Mouse (Mus musculus) embryonic fibroblast, embryonic 13.5 days (primary cell): ENCODE data around the gene Slc29a3. TPM values are rescaled to one million over a fixed set of nuclear protein-coding genes. Genes with fewer than 3 reads are reported as not detected.

ENCODE experiments used
- H3K27ac ChIP-seq: 2 replicates; pipeline ENCODE4 v1.5.1; 2012; ENCODE audit warnings: low read length, control low read depth, inconsistent platforms; ENCODE audit not compliant: insufficient read depth
- H3K4me1 ChIP-seq: 2 replicates; pipeline ENCODE4 v1.6.1; 2011; ENCODE audit warnings: low read length; ENCODE audit not compliant: control insufficient read depth, insufficient read depth
- H3K4me3 ChIP-seq: 2 replicates; pipeline ENCODE4 v1.5.1; 2011; ENCODE audit warnings: mild to moderate bottlenecking, control low read depth, low read length; ENCODE audit not compliant: insufficient read depth
- CTCF ChIP-seq: IDR thresholded peaks from 2 replicates; pipeline ENCODE4 v1.5.1; 2011; ENCODE audit warnings: mild to moderate bottlenecking, control low read depth, low read length, moderate library complexity, borderline replicate concordance; ENCODE audit not compliant: insufficient read depth
- POLR2A ChIP-seq: IDR thresholded peaks from 2 replicates; pipeline ENCODE4 v1.6.1; 2011; ENCODE audit warnings: low read depth, mild to moderate bottlenecking, control low read depth, low read length, moderate library complexity
- polyA plus RNA-seq: library from polyadenylated mRNA; stranded (reverse); fragments of >200 nt; gene quantifications from 2 replicates; pipeline ENCODE4 v1.2.4, GENCODE M21; 2011; ENCODE audit warnings: low read depth; ENCODE audit not compliant: missing spikeins, insufficient read length

The Slc29a3 gene
- polyA plus RNA-seq, 1 experiment: 23.5 TPM

DNA sequence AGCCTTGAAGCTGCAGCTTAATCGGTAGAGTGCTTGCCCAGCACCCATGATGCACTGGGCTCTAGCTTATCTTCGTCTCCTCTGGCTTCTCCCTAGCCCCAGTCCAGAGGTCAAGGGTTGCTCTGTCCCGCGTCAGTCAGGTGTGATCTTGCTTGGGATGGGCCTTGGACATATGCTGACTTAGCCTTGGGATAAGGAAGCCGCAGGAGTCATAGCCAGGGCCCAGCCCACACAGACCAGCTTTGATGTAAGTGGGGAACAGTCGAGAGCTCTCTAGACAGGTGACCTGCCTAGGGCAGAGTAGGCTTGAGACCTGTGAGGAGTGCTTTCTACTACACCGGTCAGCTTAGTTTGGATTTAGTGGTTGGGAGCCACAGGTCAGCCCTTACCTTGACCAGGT, 14.8 kb upstream of the Slc29a3 start:
- H3K4me1 ChIP-seq: no peaks in the 10 kb centered on the region
- H3K4me3 ChIP-seq: no peak overlapping the region
- no peak overlapping the region for H3K27ac ChIP-seq
- TF ChIP-seq CTCF (no peak), POLR2A (no peak)

GRCm38 (mm10) chr10:60762126-60762525, 9.5 kb upstream of the Slc29a3 start:
- TF ChIP-seq CTCF: no peak
- TF ChIP-seq POLR2A: no peak
- H3K4me3 ChIP-seq: no peak overlapping the region
- no peak overlapping the region for H3K27ac ChIP-seq
- no peaks in the 10 kb centered on the region for H3K4me1 ChIP-seq

DNA sequence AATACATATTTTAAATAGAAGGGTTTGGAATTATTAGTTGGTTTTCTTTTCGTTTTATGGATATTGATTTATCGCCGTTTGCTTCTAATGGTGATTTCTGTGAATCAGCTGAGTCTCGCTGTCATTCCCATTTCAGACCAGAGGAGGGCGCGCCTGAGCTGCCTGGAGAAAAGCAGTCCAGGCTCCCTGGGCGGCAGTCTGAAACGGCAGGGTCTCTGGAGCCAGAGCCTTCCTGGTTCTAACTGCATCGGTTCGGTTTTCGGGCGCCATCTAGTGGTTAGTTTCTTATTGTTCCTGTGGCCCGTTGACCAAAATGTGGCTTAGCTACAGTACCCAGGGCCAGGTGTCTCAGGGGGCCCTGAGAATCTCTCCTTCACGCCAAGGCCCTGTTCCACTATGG, 7.8 kb upstream of the Slc29a3 start:
- Histone ChIP-seq H3K27ac (no peak overlapping the region), H3K4me1 (no peaks in the 10 kb centered on the region), H3K4me3 (no peak overlapping the region)
- TF ChIP-seq POLR2A (no peak), CTCF (peak; percentile 79)

- no peak overlapping the region for H3K4me3 ChIP-seq
- TF ChIP-seq CTCF: 0 out of 2 replicates have a peak, but pooled peaks have one; percentile 14
- no peak for TF ChIP-seq POLR2A
- H3K27ac ChIP-seq: no peak overlapping the region
- no peaks in the 10 kb centered on the region for H3K4me1 ChIP-seq
Observed at GRCm38 (mm10) chr10:60756992-60757391, 4.4 kb upstream of the Slc29a3 start.

- Histone ChIP-seq H3K4me1 (no peaks in the 10 kb centered on the region), H3K27ac (no peak overlapping the region), H3K4me3 (no peak overlapping the region)
- TF ChIP-seq CTCF: no peak
Observed at GRCm38 (mm10) chr10:60756146-60756545, 3.6 kb upstream of the Slc29a3 start.

DNA sequence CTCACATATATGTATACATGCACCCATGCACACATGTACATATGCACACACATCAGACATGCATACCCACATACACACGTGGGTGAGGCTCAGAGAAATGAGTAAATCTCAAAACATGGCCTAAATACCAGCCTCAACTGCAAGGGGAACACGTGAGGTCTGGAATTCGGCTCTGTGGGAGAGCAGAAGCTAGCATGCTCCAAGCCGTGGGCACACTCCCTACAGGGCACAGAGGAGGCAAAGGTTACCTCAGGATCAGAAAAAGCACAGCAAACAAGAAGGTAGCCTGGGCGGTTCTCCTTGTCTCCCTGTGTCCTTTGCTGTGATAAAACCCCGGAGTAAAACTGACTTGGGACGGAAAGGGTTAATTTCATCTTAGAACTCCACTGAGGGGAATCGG, 1.3 kb upstream of the Slc29a3 start:
- TF ChIP-seq POLR2A (no peak), CTCF (no peak)
- no peak overlapping the region for H3K27ac ChIP-seq
- no peak overlapping the region for H3K4me3 ChIP-seq
- H3K4me1 ChIP-seq: no peaks in the 10 kb centered on the region

- Histone ChIP-seq H3K4me1 (no peaks in the 10 kb centered on the region), H3K27ac (no peak overlapping the region), H3K4me3 (no peak overlapping the region)
- no peak for TF ChIP-seq POLR2A
- TF ChIP-seq CTCF: no peak
Observed at GRCm38 (mm10) chr10:60753261-60753660, 667 bp upstream of the Slc29a3 start.

DNA sequence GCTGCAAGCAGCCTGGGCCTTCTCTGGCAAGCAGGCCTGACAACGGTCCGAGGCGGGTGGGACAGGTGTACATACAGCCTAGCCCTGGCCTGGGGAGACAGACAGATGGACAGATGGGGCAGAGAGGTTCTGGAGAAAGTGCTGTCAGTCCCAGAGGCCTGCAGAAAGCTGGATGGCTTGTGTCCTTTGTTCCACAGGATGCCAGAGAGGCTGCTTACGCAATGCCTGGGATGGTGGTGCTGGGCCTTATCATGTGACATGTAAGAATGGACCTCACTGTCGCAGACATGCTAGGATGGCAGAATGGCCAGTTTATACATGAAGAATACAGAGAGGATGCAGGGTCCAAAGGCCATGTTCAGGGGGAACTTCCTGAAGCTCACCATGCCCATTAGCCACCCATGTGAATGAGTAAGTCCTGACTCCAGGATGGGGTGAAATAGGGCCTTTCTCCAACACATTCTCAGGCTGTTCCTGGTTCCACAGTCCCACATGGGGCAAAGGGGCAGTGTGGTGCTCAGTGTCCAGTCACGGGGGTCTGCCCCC, 4.9 kb downstream of the Slc29a3 start:
- Histone ChIP-seq H3K27ac (no peak overlapping the region), H3K4me3 (no peak overlapping the region), H3K4me1 (no peaks in the 10 kb centered on the region)
- TF ChIP-seq CTCF (no peak), POLR2A (no peak)

DNA sequence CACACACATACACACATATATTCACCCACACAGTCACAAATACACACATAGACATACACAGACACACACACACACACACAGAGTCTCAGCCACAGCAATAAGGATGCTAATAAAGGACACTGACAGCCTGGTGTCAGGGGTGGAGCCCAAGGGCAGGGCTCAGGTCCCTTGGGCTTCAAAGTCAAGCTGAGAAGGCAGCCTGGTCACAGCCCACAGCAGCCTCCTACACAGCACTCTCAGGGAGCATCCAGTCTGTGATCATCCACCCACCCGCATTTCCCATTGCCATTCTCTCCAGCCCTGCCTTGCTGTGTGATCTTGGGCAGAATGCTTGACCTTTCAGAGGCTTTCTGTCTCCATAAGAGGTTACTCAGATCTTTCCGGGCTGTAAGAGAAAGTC, 6.1 kb downstream of the Slc29a3 start:
- Histone ChIP-seq H3K4me3 (no peak overlapping the region), H3K27ac (no peak overlapping the region), H3K4me1 (no peaks in the 10 kb centered on the region)
- TF ChIP-seq POLR2A: no peak
- TF ChIP-seq CTCF: no peak

DNA sequence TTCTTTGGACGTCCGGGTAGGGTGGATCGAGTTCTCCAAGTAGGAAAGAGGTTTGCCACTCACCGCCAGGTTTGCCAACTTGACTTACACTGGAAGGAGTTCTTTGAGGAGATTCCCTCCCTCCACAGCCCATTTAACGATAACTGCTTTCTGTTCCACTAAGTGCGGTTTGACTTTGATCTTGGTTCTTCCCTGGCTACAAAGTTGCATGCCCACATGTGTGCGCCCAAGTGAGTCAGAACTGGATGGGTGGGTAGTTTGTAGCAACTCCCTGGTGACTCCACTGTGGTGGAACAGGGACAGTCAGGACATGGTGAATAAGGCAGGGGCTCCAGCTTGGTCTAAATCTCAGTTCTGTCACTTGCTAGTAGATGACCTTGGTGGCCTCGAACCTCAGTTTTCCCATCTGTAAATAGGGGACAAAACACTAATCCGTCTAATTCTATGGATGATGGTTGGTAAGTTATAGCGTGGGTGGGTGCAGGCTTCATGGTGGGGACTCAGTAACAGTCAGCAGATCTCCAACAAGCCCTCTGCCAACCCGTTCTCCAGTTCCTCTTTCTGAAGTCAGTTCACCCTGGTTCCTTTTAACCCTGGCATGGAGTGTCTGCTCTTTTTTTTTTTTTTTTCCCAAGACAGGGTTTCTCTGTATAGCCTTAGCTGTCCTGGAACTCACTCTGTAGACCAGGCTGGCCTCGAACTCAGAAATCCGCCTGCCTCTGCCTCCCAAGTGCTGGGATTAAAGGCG, 7.9 kb downstream of the Slc29a3 start:
- no peak for TF ChIP-seq CTCF
- TF ChIP-seq POLR2A: no peak
- H3K4me1 ChIP-seq: no peaks in the 10 kb centered on the region
- H3K27ac ChIP-seq: no peak overlapping the region
- no peak overlapping the region for H3K4me3 ChIP-seq

GRCm38 (mm10) chr10:60743681-60744080, 8.9 kb downstream of the Slc29a3 start:
- no peak for TF ChIP-seq CTCF
- TF ChIP-seq POLR2A: no peak
- Histone ChIP-seq H3K27ac (no peak overlapping the region), H3K4me1 (no peaks in the 10 kb centered on the region), H3K4me3 (no peak overlapping the region)
